Mouse (Mus musculus): ENCODE data around the gene Wdr47.
"Not testable (repeated sequence)": the region's sequence is repeated elsewhere in the genome, so short reads cannot be mapped to it uniquely, and the experiment has no call there.

The Wdr47 gene

GRCm38 (mm10) chr3:108590786-108591529 lies at the start of gene Wdr47:
TSS of gene Wdr47 (plus strand) at chr3:108591279.
- DNase-seq: peak; percentile 98

GRCm38 (mm10) chr3:108542299-108542698 lies 48.8 kb upstream of the Wdr47 start:
- DNase-seq: no peak

GRCm38 (mm10) chr3:108554111-108554561 lies 36.9 kb upstream of the Wdr47 start:
- DNase-seq: peak; percentile 20

- DNase-seq: peak; percentile 97
Measured at GRCm38 (mm10) chr3:108554587-108555312, 36.3 kb upstream of the Wdr47 start.

GRCm38 (mm10) chr3:108557888-108558287 lies 33.2 kb upstream of the Wdr47 start:
- DNase-seq: no peak

GRCm38 (mm10) chr3:108562133-108562730 lies 28.8 kb upstream of the Wdr47 start, which contains the start of gene Tmem167b:
TSS of gene Tmem167b (minus strand) at chr3:108562466.
- peak; percentile 99 for DNase-seq

- peak; percentile 56 for DNase-seq
Measured at GRCm38 (mm10) chr3:108562777-108563271, 28.3 kb upstream of the Wdr47 start.

- peak; percentile 95 for DNase-seq
Measured at GRCm38 (mm10) chr3:108563309-108563708, 27.8 kb upstream of the Wdr47 start.

- DNase-seq: no peak
Measured at GRCm38 (mm10) chr3:108567990-108568877, 22.8 kb upstream of the Wdr47 start.

GRCm38 (mm10) chr3:108569636-108570035 lies 21.4 kb upstream of the Wdr47 start:
- DNase-seq: not testable (repeated sequence)

GRCm38 (mm10) chr3:108570813-108571212 lies 20.3 kb upstream of the Wdr47 start:
- no peak for DNase-seq

- peak; percentile 98 for DNase-seq
Measured at GRCm38 (mm10) chr3:108571443-108572294, 19.4 kb upstream of the Wdr47 start, which contains the start of gene Taf13. TSS of gene Taf13 (plus strand) at chr3:108571698.

GRCm38 (mm10) chr3:108572309-108573010 lies 18.6 kb upstream of the Wdr47 start:
- no peak for DNase-seq

GRCm38 (mm10) chr3:108574018-108574417 lies 17.1 kb upstream of the Wdr47 start:
- DNase-seq: no peak

GRCm38 (mm10) chr3:108584580-108584979 lies 6.5 kb upstream of the Wdr47 start:
- no peak for DNase-seq

- DNase-seq: no peak
Measured at GRCm38 (mm10) chr3:108588446-108588845, 2.6 kb upstream of the Wdr47 start.

GRCm38 (mm10) chr3:108591530-108592522 lies 747 bp downstream of the Wdr47 start:
- peak; percentile 12 for DNase-seq

GRCm38 (mm10) chr3:108608906-108609305 lies 17.8 kb downstream of the Wdr47 start:
- peak; percentile 6 for DNase-seq

GRCm38 (mm10) chr3:108634761-108635160 lies 43.7 kb downstream of the Wdr47 start:
- DNase-seq: no peak
